Mouse (Mus musculus) liver (tissue): ENCODE data around the gene Dennd1b.

Experiments
- DNase-seq: peaks from one replicate; pipeline ENCODE4 v3.0.0-alpha.2; 2020; ENCODE audit warnings: mixed read lengths

Dennd1b gene

GRCm38 (mm10) chr1:138963161-138963867, at the start of gene Dennd1b:
Gene Dennd1b, plus strand, starts transcription at chr1:138963435.
- peak; percentile 69 for DNase-seq

GRCm38 (mm10) chr1:138915596-138915995, 47.6 kb upstream of the Dennd1b start:
- DNase-seq, result no peak

GRCm38 (mm10) chr1:138919601-138920000, 43.6 kb upstream of the Dennd1b start:
- no peak for DNase-seq

GRCm38 (mm10) chr1:138920082-138920481, 43.2 kb upstream of the Dennd1b start:
- no peak for DNase-seq

- DNase-seq, result no peak
Measured at GRCm38 (mm10) chr1:138920799-138921198, 42.4 kb upstream of the Dennd1b start.

GRCm38 (mm10) chr1:138922886-138923285, 40.3 kb upstream of the Dennd1b start:
- DNase-seq, result no peak

- DNase-seq, result no peak
Measured at GRCm38 (mm10) chr1:138924282-138924681, 39.0 kb upstream of the Dennd1b start.

- peak; percentile 11 for DNase-seq
Measured at GRCm38 (mm10) chr1:138928671-138929483, 34.4 kb upstream of the Dennd1b start.

GRCm38 (mm10) chr1:138929985-138930384, 33.2 kb upstream of the Dennd1b start:
- DNase-seq, result no peak

GRCm38 (mm10) chr1:138930856-138931255, 32.4 kb upstream of the Dennd1b start:
- no peak for DNase-seq

GRCm38 (mm10) chr1:138936169-138936568, 27.1 kb upstream of the Dennd1b start:
- DNase-seq, result no peak

- DNase-seq, result no peak
Measured at GRCm38 (mm10) chr1:138937686-138938370, 25.4 kb upstream of the Dennd1b start.

GRCm38 (mm10) chr1:138939579-138940139, 23.6 kb upstream of the Dennd1b start:
- DNase-seq, result no peak

GRCm38 (mm10) chr1:138940407-138940806, 22.8 kb upstream of the Dennd1b start:
- no peak for DNase-seq

GRCm38 (mm10) chr1:138952173-138952572, 11.1 kb upstream of the Dennd1b start:
- no peak for DNase-seq

GRCm38 (mm10) chr1:138954978-138955377, 8.3 kb upstream of the Dennd1b start:
- no peak for DNase-seq

- DNase-seq, result no peak
Measured at GRCm38 (mm10) chr1:138955455-138955854, 7.8 kb upstream of the Dennd1b start.

GRCm38 (mm10) chr1:138956511-138956910, 6.7 kb upstream of the Dennd1b start:
- DNase-seq, result no peak

GRCm38 (mm10) chr1:138957111-138957510, 6.1 kb upstream of the Dennd1b start:
- no peak for DNase-seq

- no peak for DNase-seq
Measured at GRCm38 (mm10) chr1:138958863-138959262, 4.4 kb upstream of the Dennd1b start.

GRCm38 (mm10) chr1:138959903-138960483, 3.2 kb upstream of the Dennd1b start:
- DNase-seq, result no peak

- no peak for DNase-seq
Measured at GRCm38 (mm10) chr1:138962266-138963101, 751 bp upstream of the Dennd1b start.
